Mouse (Mus musculus): ENCODE data around the gene Kcnj6.

DNA sequence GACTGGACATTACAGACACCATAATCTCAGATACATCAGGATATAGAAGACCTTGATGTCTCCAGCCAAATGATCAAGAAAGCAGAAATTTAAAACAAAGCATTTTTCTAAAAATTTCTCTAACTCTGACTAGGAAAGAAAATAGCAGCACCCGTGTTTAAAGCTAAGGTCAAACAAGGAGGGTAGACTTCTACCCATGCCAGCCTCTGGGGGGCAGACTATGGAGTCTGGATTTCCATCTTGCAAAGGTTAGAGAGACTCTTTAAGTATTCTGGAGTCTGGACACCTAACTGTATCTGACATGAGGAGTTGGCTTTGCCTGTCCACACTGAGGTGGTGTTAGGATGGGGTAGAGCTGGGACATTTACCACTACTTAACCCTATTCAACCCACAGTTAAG, 44.2 kb downstream of the Kcnj6 start:
- TF ChIP-seq EP300 (IDR thresholded peaks at IDR 0.05) (no peak), CTCF (IDR thresholded peaks at IDR 0.05) (no peak)
